Mouse (Mus musculus) MN1 (cell line): ENCODE results near the gene Ceacam16.

ENCODE experiments used
- DNase-seq: peaks from one replicate; pipeline ENCODE4 v3.0.0-alpha.2; 2016; ENCODE audit warnings: low spot score

Gene Ceacam16

GRCm38 (mm10) chr7:19843561-19843960 lies 17.5 kb downstream of the Ceacam16 start:
- DNase-seq = no peak

DNA sequence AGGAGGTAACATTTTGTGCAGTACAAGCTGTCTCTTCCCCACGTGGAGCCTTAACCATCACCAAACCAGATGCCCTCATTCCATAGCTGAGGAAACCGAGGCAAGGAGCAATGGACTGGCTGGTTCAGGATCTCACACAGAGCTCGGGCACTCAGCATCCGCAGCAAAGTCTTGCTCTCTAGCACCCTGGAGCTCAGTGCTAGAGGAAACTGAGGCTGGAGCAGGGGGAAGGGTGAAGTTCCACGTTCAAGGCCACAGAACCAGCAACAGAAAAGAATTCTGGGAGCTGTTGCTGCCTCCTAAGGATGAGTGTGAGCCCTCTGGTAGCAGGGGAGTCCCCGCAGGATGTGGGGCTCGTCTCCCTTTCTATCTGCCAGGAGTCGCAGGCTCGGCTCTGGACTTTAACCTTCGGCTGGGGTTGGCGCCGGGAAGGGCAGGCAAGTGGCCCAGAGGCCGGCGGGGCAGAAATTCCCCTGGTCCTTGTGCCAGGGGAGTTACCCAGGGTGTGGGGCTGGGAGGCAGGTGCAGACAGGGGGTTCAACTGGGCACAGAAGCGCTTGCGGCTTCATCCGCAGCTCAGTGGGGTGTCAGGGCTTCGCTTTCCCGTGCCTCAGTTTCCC lies 18.1 kb downstream of the Ceacam16 start:
- DNase-seq = no peak

DNA sequence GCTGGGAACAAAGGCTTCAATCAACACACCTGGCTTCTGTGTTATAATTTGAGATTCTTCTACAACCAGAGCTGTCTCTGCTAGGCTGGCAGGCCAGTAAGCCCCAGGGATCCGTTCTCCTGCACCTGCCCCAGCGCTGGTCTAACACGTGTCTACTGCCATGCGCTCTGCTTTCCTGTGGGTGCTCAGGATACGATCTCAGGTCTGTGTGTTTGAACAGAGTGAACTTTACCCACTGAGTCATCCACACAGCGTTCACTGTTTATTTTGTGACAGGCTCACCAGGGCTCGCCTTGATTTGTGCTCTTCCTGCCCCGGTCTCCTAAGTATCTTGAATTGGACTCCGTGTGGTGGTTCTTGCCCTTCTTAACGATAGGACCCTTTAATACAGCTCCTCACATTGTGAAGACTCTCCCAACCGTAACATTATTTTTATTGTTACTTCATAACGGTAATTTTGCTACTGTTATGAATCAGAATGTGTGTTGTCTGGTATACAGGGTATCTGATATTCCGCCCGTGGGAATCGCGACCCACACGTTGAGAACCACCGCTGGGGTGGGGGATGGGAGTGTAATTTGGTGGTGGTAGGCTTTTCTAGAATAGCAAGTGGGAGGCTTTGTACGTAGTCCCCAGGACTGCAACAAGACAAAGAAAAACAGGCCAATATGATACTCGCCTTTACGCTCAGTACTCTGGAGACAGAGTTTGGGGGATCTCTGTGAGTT lies 19.2 kb downstream of the Ceacam16 start:
- DNase-seq = no peak

- DNase-seq = no peak
Observed at GRCm38 (mm10) chr7:19840936-19841335, 20.2 kb downstream of the Ceacam16 start.

- DNase-seq = no peak
Observed at GRCm38 (mm10) chr7:19840371-19840770, 20.7 kb downstream of the Ceacam16 start.

DNA sequence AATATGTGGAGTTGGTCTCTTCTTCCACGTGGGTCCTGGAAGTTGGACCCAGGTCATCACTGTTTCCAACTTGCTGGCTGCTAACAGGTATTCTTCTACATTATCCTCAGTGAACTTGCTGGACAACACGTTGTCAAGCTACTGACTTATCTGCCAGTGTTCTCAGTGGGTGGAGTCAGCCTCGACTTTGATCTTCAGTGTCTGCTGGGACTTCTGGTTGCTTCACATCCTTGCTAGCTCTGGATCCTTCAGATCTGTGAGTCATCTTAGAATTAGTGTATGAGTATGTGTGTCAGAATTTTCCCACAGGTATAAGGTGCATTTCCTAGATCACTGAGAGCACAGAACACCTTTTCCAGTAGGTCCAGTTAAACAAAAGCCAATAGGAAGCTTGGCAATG lies 24.3 kb downstream of the Ceacam16 start:
- DNase-seq = no peak

- no peak for DNase-seq
Observed at GRCm38 (mm10) chr7:19834055-19834454, 27.0 kb downstream of the Ceacam16 start.

DNA sequence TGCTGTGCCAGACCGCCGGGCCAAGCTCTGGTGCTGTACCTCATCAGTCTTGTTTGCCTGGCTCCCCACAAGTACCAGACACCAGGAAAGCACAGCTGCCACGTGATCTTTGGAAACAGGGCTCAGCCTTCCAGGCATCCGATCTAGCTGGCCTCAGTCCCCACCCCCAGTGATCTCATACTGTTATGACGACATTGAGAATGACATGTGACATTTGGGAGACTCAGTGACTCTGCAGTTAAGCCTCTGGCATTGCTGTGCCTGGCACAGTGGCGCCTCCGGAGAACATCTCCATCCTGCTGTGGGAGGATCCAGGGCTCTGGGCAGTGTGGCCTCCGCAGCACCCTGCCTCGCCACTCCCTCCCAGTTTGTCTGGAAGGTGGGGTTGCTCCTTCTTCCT lies 29.3 kb downstream of the Ceacam16 start:
- peak; percentile 79 for DNase-seq

- peak; percentile 82 for DNase-seq
Observed at GRCm38 (mm10) chr7:19830682-19831156, 30.4 kb downstream of the Ceacam16 start.

- no peak for DNase-seq
Observed at GRCm38 (mm10) chr7:19829694-19830093, 31.4 kb downstream of the Ceacam16 start.

DNA sequence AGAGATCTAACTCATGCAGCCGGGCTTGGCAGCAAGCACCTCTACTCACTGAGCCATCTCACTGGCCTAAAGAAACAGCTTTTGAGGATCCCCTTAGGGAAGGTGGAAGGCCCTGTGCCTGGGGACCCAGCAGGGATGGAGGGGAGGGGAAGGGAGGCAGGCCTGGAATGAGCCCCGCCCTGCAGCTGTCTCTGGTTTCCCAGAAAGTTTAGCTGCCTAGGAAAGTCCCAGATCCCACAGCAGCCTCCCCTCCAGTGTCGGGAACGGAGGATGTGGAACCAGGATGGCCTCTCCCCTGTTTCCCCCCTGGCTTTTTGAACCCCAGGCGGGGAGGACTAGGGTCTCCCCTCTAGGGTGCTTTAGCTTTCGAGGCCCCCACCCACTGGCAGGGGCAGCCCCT lies 34.3 kb downstream of the Ceacam16 start:
- no peak for DNase-seq

DNA sequence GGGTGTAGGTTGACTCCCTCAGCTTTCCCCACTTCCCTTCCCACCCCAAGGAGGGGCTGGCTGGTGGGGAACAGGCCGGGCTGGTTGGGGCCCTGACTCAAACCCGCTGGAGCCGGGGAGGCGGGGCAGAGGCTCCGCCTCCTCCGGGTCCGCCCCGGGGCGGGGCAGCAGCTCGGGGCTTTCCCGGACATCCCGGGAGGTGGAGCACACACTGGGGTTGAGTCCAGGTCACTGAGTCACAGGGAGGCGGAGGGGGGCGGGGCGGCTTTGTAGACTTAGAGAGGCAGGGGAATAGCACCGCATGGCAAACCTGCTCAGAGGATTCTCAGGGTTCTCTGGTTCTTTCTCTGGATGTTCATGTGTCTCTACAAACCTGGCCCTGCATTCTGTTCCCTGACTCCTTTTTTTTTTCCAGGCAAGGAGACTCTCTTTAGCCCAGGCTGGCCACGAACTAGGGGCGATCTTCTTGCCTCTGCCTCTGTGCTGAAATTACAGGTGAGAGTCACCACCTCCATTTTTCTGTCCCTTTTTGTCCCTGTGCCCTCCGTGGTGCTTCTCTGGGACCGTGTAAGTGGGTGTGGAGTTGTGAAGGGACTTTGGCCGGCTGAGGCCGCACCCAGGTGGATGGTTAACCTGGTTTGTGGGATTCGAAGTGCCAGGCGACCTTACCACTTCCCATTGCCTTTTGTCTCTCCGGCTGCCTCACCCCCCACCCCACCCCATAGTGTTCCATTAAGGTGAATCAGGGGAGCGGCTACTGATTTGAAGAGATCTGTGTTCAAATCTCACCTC lies 36.7 kb downstream of the Ceacam16 start:
- peak; percentile 74 for DNase-seq

GRCm38 (mm10) chr7:19823256-19824181 lies 37.6 kb downstream of the Ceacam16 start:
- DNase-seq = peak; percentile 30

GRCm38 (mm10) chr7:19822604-19823058 lies 38.5 kb downstream of the Ceacam16 start, which contains the start of gene Bcl3:
Bcl3 (minus strand) TSS chr7:19822770.
- DNase-seq = no peak

DNA sequence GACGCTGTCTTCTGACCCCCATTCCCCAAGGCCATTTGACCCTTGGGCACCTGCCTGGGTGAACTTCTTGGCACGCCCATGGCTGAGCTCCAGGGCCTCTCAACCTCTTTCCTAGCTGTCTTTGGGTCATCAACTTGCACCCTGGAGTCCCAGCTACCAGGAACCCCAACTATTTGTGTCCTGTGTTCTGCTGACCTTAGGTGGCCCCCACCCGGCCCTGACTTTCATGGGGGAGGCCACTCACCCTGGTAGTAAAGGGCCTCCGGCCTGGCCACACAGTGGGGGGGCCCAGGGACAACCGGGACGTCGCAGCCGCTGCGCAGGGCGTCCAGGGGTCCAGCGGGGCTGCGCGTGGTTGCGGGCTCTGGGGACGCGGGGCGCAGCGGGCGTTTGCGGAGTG lies 38.9 kb downstream of the Ceacam16 start:
- DNase-seq = no peak

DNA sequence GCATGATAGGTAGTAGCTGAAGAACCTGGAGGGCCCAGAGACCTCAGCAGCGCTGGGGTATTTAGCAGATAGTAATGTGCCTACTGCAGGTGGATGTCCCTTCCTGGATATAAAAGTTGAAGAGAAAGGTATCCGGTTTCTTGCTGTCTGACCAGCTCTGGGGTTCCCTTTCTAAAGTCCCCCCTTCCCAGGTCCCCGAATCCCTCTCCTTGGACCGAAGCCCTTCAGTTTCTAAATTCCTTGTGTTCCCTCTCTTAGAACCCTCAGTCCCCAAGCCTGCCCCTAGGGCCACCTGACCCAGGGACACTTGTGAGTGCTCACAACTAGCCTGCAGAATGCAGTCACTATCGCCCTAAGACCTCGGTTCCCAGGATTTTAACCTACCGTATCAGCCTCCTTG lies 39.5 kb downstream of the Ceacam16 start:
- DNase-seq = no peak

DNA sequence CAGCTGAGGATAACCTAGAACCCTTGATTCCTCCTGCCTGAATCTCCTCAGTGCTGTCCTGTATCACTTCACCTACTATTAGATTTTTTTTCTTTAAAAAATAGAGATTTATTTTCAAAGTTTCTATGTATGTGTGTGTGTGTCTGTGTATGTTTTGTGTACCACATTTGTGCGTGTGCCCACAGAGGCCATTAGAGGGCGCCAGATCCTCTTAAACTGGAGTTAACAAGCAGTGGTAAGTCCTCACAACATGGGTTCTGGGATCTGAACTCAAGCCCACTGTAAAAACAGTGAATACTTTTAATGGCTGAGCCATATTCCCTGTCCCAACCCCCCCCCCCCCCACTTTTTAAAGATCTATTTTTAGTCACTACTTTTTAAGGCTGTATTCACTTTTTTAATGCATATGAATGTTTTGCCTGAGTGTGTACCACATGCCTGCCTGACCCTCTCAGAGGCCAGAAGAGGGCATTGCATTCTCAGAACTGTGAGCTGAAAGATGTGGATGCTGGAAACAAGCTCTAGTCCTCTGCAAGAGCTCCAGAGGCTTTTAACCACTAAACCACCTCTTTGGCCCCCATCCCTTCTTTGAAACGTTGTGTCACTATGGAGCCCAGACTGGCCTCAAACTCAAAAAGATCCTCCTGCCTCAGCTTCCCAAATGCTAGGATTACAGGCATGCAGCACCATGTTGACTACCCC lies 40.6 kb downstream of the Ceacam16 start:
- DNase-seq = no peak

- DNase-seq = no peak
Observed at GRCm38 (mm10) chr7:19818875-19819274, 42.2 kb downstream of the Ceacam16 start.

- DNase-seq = no peak
Observed at GRCm38 (mm10) chr7:19818440-19818839, 42.7 kb downstream of the Ceacam16 start.

- DNase-seq = peak; percentile 41
Observed at GRCm38 (mm10) chr7:19817382-19818105, 43.6 kb downstream of the Ceacam16 start.
